Mouse (Mus musculus) neural tube, embryonic 15.5 days (tissue): ENCODE results near the gene Lrrc37a. TPM values are rescaled to one million over a fixed set of nuclear protein-coding genes. Genes with fewer than 3 reads are reported as not detected.
"Not testable (repeated sequence)": the region's sequence is repeated elsewhere in the genome, so short reads cannot be mapped to it uniquely, and the experiment has no call there.

ENCODE experiments used
- ATAC-seq: fragments of 200-750 bp; cut with Nextera tagmentation; 2 replicates; pipeline ENCODE4 v1.8.0; 2017; ENCODE audit warnings: mild to moderate bottlenecking, moderate TSS enrichment, moderate library complexity; ENCODE audit not compliant: low FRiP score
- H3K27ac ChIP-seq: fragments of 300-500 bp; sonication (generic); replicated peaks from 2 replicates; pipeline ENCODE4 v1.5.1; 2015; ENCODE audit warnings: mild to moderate bottlenecking, inconsistent platforms
- H3K27me3 ChIP-seq: fragments of 300-500 bp; sonication (generic); replicated peaks from 2 replicates; pipeline ENCODE4 v1.6.1; 2015; ENCODE audit warnings: inconsistent platforms
- H3K36me3 ChIP-seq: fragments of 300-500 bp; sonication (generic); 2 replicates; pipeline ENCODE4 v1.6.1; 2015; ENCODE audit warnings: inconsistent platforms
- H3K4me1 ChIP-seq: fragments of 300-500 bp; sonication (generic); 2 replicates; pipeline ENCODE4 v1.6.1; 2015; ENCODE audit warnings: inconsistent platforms
- H3K4me2 ChIP-seq: fragments of 300-500 bp; sonication (generic); 2 replicates; pipeline ENCODE4 v1.6.1; 2015; ENCODE audit warnings: inconsistent platforms, mild to moderate bottlenecking, moderate library complexity
- H3K4me3 ChIP-seq: fragments of 300-500 bp; sonication (generic); replicated peaks from 2 replicates; pipeline ENCODE4 v1.5.1; 2015; ENCODE audit warnings: mild to moderate bottlenecking, inconsistent platforms
- H3K9ac ChIP-seq: fragments of 300-500 bp; sonication (generic); replicated peaks from 2 replicates; pipeline ENCODE4 v1.6.1; 2015; ENCODE audit warnings: mild to moderate bottlenecking, inconsistent platforms
- H3K9me3 ChIP-seq: fragments of 300-500 bp; sonication (generic); replicated peaks from 2 replicates; pipeline ENCODE4 v1.6.1; 2016; ENCODE audit warnings: inconsistent platforms
- WGBS: fragments of 180-500 bp; shearing (Covaris S2); methylation state at CpG from one replicate; pipeline ENCODE4 v1.1.7; 2015; ENCODE audit warnings: mixed read lengths; 5-methylcytosine and 5-hydroxymethylcytosine counted together
- polyA plus RNA-seq: library from polyadenylated mRNA; unstranded; fragments of >200 nt; fragmentation: Nextera tagmentation; extraction: Ambion mirVana; gene quantifications from 2 replicates; pipeline ENCODE4 v1.2.1, GENCODE M21; 2015

Lrrc37a gene
- polyA plus RNA-seq, 1 experiment from 2014 or later, result not detected

- H3K9ac ChIP-seq, result peak within 1 kb of the TSS; percentile 73
- no peaks in the 10 kb centered on the region for H3K9me3 ChIP-seq
- peak within 1 kb of the TSS; percentile 77 for H3K4me3 ChIP-seq
- H3K27ac ChIP-seq, result peak within 1 kb of the TSS; percentile 86
- peaks cover 2% of the 10 kb centered on the region; the same call in 1 of the 2 replicates for H3K36me3 ChIP-seq
- WGBS, result under 1% methylated on average over 67 of the region's 67 CpGs
- peaks cover 34% of the 10 kb centered on the region for H3K4me1 ChIP-seq
- H3K4me2 ChIP-seq, result peak within 1 kb of the TSS; percentile 92
- H3K27me3 ChIP-seq, result no peaks in the 10 kb centered on the region
- ATAC-seq, result peak; percentile 99
These were observed 92.1 kb downstream of the Lrrc37a start, which contains the start of gene Plekhm1 for GRCm38 (mm10) chr11:103411981-103412949. Gene Plekhm1 (minus strand): TSS chr11:103412687.

- H3K36me3 ChIP-seq, result peaks cover 4% of the 10 kb centered on the region; the same call in 1 of the 2 replicates
- no peaks in the 10 kb centered on the region for H3K9me3 ChIP-seq
- no peak overlapping the region; the same call in 1 of the 2 replicates for H3K9ac ChIP-seq
- H3K27ac ChIP-seq, result no peak overlapping the region
- H3K4me1 ChIP-seq, result peaks cover 34% of the 10 kb centered on the region
- H3K4me2 ChIP-seq, result peak overlapping the region; percentile 92
- peak overlapping the region; percentile 77 for H3K4me3 ChIP-seq
- H3K27me3 ChIP-seq, result no peaks in the 10 kb centered on the region
- ATAC-seq, result no peak
- 85% methylated on average over 1 of the region's 1 CpGs for WGBS
These were observed 93.1 kb downstream of the Lrrc37a start for GRCm38 (mm10) chr11:103411301-103411700.

GRCm38 (mm10) chr11:103408880-103409279, 95.5 kb downstream of the Lrrc37a start:
- WGBS, result 93% methylated on average over 13 of the region's 13 CpGs
- Histone ChIP-seq H3K4me1 (peaks cover 34% of the 10 kb centered on the region), H3K9me3 (no peaks in the 10 kb centered on the region), H3K4me2 (no peak overlapping the region), H3K36me3 (peaks cover 4% of the 10 kb centered on the region; the same call in 1 of the 2 replicates), H3K27me3 (no peaks in the 10 kb centered on the region), H3K9ac (no peak overlapping the region), H3K4me3 (no peak overlapping the region), H3K27ac (no peak overlapping the region)
- no peak for ATAC-seq

GRCm38 (mm10) chr11:103407136-103407535, 97.3 kb downstream of the Lrrc37a start:
- not testable (repeated sequence) for H3K4me2 ChIP-seq, H3K9ac ChIP-seq, H3K4me3 ChIP-seq, ATAC-seq, H3K27ac ChIP-seq, H3K9me3 ChIP-seq, H3K27me3 ChIP-seq
- WGBS, result 61% methylated on average over 5 of the region's 5 CpGs
- peaks cover 20% of the 10 kb centered on the region; the same call in 1 of the 2 replicates for H3K36me3 ChIP-seq
- H3K4me1 ChIP-seq, result peaks cover 27% of the 10 kb centered on the region

- H3K9me3 ChIP-seq, result no peaks in the 10 kb centered on the region
- H3K27ac ChIP-seq, result no peak overlapping the region
- no peak overlapping the region for H3K4me3 ChIP-seq
- H3K27me3 ChIP-seq, result no peaks in the 10 kb centered on the region
- no peak overlapping the region for H3K4me2 ChIP-seq
- WGBS, result 81% methylated on average over 7 of the region's 7 CpGs
- ATAC-seq, result no peak
- H3K4me1 ChIP-seq, result peaks cover 21% of the 10 kb centered on the region
- peaks cover 20% of the 10 kb centered on the region; the same call in 1 of the 2 replicates for H3K36me3 ChIP-seq
- H3K9ac ChIP-seq, result no peak overlapping the region
These were observed 97.8 kb downstream of the Lrrc37a start for GRCm38 (mm10) chr11:103406551-103406950.

- peaks cover 20% of the 10 kb centered on the region; the same call in 1 of the 2 replicates for H3K36me3 ChIP-seq
- ATAC-seq, result no peak
- H3K4me2 ChIP-seq, result no peak overlapping the region
- peaks cover 14% of the 10 kb centered on the region for H3K4me1 ChIP-seq
- H3K9ac ChIP-seq, result no peak overlapping the region
- H3K4me3 ChIP-seq, result no peak overlapping the region
- 88% methylated on average over 1 of the region's 1 CpGs for WGBS
- H3K27ac ChIP-seq, result no peak overlapping the region
- H3K9me3 ChIP-seq, result no peaks in the 10 kb centered on the region
- H3K27me3 ChIP-seq, result no peaks in the 10 kb centered on the region
These were observed 98.6 kb downstream of the Lrrc37a start for GRCm38 (mm10) chr11:103405814-103406213.

- no peaks in the 10 kb centered on the region for H3K27me3 ChIP-seq
- no peaks in the 10 kb centered on the region for H3K9me3 ChIP-seq
- no peak for ATAC-seq
- no peak overlapping the region for H3K4me3 ChIP-seq
- peaks cover 10% of the 10 kb centered on the region; the same call in 1 of the 2 replicates for H3K4me1 ChIP-seq
- no peak overlapping the region for H3K27ac ChIP-seq
- H3K9ac ChIP-seq, result no peak overlapping the region
- peaks cover 20% of the 10 kb centered on the region; the same call in 1 of the 2 replicates for H3K36me3 ChIP-seq
- no peak overlapping the region for H3K4me2 ChIP-seq
These were observed 99.8 kb downstream of the Lrrc37a start for GRCm38 (mm10) chr11:103404618-103405017.

GRCm38 (mm10) chr11:103403776-103404175, 100.6 kb downstream of the Lrrc37a start:
- WGBS, result 72% methylated on average over 4 of the region's 4 CpGs
- no peaks in the 10 kb centered on the region for H3K9me3 ChIP-seq
- no peak overlapping the region for H3K4me3 ChIP-seq
- H3K9ac ChIP-seq, result no peak overlapping the region
- H3K27ac ChIP-seq, result no peak overlapping the region
- no peak overlapping the region for H3K4me2 ChIP-seq
- peaks cover 10% of the 10 kb centered on the region; the same call in 1 of the 2 replicates for H3K4me1 ChIP-seq
- no peak for ATAC-seq
- H3K27me3 ChIP-seq, result no peaks in the 10 kb centered on the region
- H3K36me3 ChIP-seq, result peaks cover 23% of the 10 kb centered on the region; the same call in 1 of the 2 replicates

GRCm38 (mm10) chr11:103402738-103403137, 101.7 kb downstream of the Lrrc37a start:
- Histone ChIP-seq H3K4me1 (peaks cover 5% of the 10 kb centered on the region; the same call in 1 of the 2 replicates), H3K27ac (no peak overlapping the region)

GRCm38 (mm10) chr11:103402198-103402597, 102.2 kb downstream of the Lrrc37a start:
- WGBS, result 75% methylated on average over 2 of the region's 2 CpGs
- no peak overlapping the region for H3K9ac ChIP-seq
- no peaks in the 10 kb centered on the region for H3K4me1 ChIP-seq
- no peak overlapping the region for H3K4me2 ChIP-seq
- H3K27me3 ChIP-seq, result no peaks in the 10 kb centered on the region
- H3K9me3 ChIP-seq, result no peaks in the 10 kb centered on the region
- H3K27ac ChIP-seq, result no peak overlapping the region
- no peak overlapping the region for H3K4me3 ChIP-seq
- H3K36me3 ChIP-seq, result peaks cover 20% of the 10 kb centered on the region; the same call in 1 of the 2 replicates
- ATAC-seq, result no peak

More at GRCm38 (mm10) chr11:103402738-103403137, 101.7 kb downstream of the Lrrc37a start:
- Histone ChIP-seq H3K4me2 (no peak overlapping the region), H3K27me3 (no peaks in the 10 kb centered on the region), H3K36me3 (peaks cover 23% of the 10 kb centered on the region; the same call in 1 of the 2 replicates), H3K9ac (no peak overlapping the region), H3K9me3 (no peaks in the 10 kb centered on the region), H3K4me3 (no peak overlapping the region)
- WGBS, result 89% methylated on average over 5 of the region's 5 CpGs
- no peak for ATAC-seq
